Mouse (Mus musculus): ENCODE data around the gene Klf1. TPM values are rescaled to one million over a fixed set of nuclear protein-coding genes. Genes with fewer than 3 reads are reported as not detected.
A peak's percentile ranks its signal among the peaks of the same experiment; 100 is the strongest.
"Not testable (repeated sequence)": the region's sequence is repeated elsewhere in the genome, so short reads cannot be mapped to it uniquely, and the experiment has no call there.

Klf1 gene
- polyA plus RNA-seq, 1 experiment from 2014 or later = 0.39 TPM

- 1% methylated on average over 62 of the region's 68 CpGs for WGBS
- Histone ChIP-seq H3K9me3 (ENCODE audit: control insufficient read depth, low read length) (no peaks in the 10 kb centered on the region), H3K4me1 (ENCODE audit: control insufficient read depth, insufficient read depth, low read depth, low read length) (peaks cover 10% of the 10 kb centered on the region), H3K9ac (ENCODE audit: low read depth, low read length) (peak overlapping the region; percentile 74), H3K27me3 (replicated peaks; ENCODE audit: control insufficient read depth, insufficient read depth, low read length) (0 out of 2 replicates have a peak, but pooled peaks cover 5% of the 10 kb centered on the region), H3K4me2 (ENCODE audit: low read length) (peak overlapping the region; percentile 98), H3K36me3 (ENCODE audit: control insufficient read depth, insufficient read depth, low read length) (no peaks in the 10 kb centered on the region), H3K27ac (ENCODE audit: low read depth, low read length) (0 out of 2 replicates have a peak overlapping the region, but pooled peaks have one; percentile 5), H3K4me3 (ENCODE audit: low read length) (peak overlapping the region; percentile 54)
- peak; percentile 87 for ATAC-seq
Measured at GRCm38 (mm10) chr8:84902920-84903661, 1.4 kb downstream of the Klf1 start.

- H3K27me3 ChIP-seq (replicated peaks; ENCODE audit: control insufficient read depth, insufficient read depth, low read length) = 0 out of 2 replicates have a peak, but pooled peaks cover 5% of the 10 kb centered on the region
- H3K4me2 ChIP-seq (ENCODE audit: low read length) = no peak overlapping the region
- no peak overlapping the region for H3K9ac ChIP-seq (ENCODE audit: low read depth, low read length)
- H3K4me1 ChIP-seq (ENCODE audit: control insufficient read depth, insufficient read depth, low read depth, low read length) = peaks cover 18% of the 10 kb centered on the region
- H3K4me3 ChIP-seq (ENCODE audit: low read length) = no peak overlapping the region
- H3K9me3 ChIP-seq (ENCODE audit: control insufficient read depth, low read length) = no peaks in the 10 kb centered on the region
- ATAC-seq = no peak
- no peak overlapping the region for H3K27ac ChIP-seq (ENCODE audit: low read depth, low read length)
- 91% methylated on average over 7 of the region's 7 CpGs for WGBS
- H3K36me3 ChIP-seq (ENCODE audit: control insufficient read depth, insufficient read depth, low read length) = no peaks in the 10 kb centered on the region
Measured at GRCm38 (mm10) chr8:84904351-84904750, 2.6 kb downstream of the Klf1 start.

GRCm38 (mm10) chr8:84907037-84907436 lies 5.3 kb downstream of the Klf1 start:
- 93% methylated on average over 9 of the region's 9 CpGs for WGBS
- H3K4me1 ChIP-seq (ENCODE audit: control insufficient read depth, insufficient read depth, low read depth, low read length) = peaks cover 18% of the 10 kb centered on the region
- H3K9ac ChIP-seq (ENCODE audit: low read depth, low read length) = no peak overlapping the region
- 0 out of 2 replicates have a peak, but pooled peaks cover 5% of the 10 kb centered on the region for H3K27me3 ChIP-seq (replicated peaks; ENCODE audit: control insufficient read depth, insufficient read depth, low read length)
- peaks cover 12% of the 10 kb centered on the region; the same call in 1 of the 2 replicates for H3K36me3 ChIP-seq (ENCODE audit: control insufficient read depth, insufficient read depth, low read length)
- H3K4me2 ChIP-seq (ENCODE audit: low read length) = no peak overlapping the region
- H3K27ac ChIP-seq (ENCODE audit: low read depth, low read length) = no peak overlapping the region
- H3K4me3 ChIP-seq (ENCODE audit: low read length) = no peak overlapping the region
- ATAC-seq = no peak
- no peaks in the 10 kb centered on the region for H3K9me3 ChIP-seq (ENCODE audit: control insufficient read depth, low read length)

- Histone ChIP-seq H3K27me3 (replicated peaks; ENCODE audit: control insufficient read depth, insufficient read depth, low read length) (peaks cover 5% of the 10 kb centered on the region; the same call in 1 of the 2 replicates), H3K4me3 (ENCODE audit: low read length) (no peak overlapping the region), H3K9me3 (ENCODE audit: control insufficient read depth, low read length) (no peaks in the 10 kb centered on the region), H3K4me2 (ENCODE audit: low read length) (no peak overlapping the region), H3K9ac (ENCODE audit: low read depth, low read length) (no peak overlapping the region), H3K4me1 (ENCODE audit: control insufficient read depth, insufficient read depth, low read depth, low read length) (peaks cover 17% of the 10 kb centered on the region), H3K27ac (ENCODE audit: low read depth, low read length) (no peak overlapping the region), H3K36me3 (ENCODE audit: control insufficient read depth, insufficient read depth, low read length) (peaks cover 15% of the 10 kb centered on the region)
- no peak for ATAC-seq
- WGBS = 80% methylated on average over 8 of the region's 8 CpGs
Measured at GRCm38 (mm10) chr8:84907493-84907892, 5.8 kb downstream of the Klf1 start.

GRCm38 (mm10) chr8:84907979-84908378 lies 6.3 kb downstream of the Klf1 start:
- not testable (repeated sequence) for H3K9me3 ChIP-seq (ENCODE audit: control insufficient read depth, low read length); H3K9ac ChIP-seq (ENCODE audit: low read depth, low read length); H3K27me3 ChIP-seq (replicated peaks; ENCODE audit: control insufficient read depth, insufficient read depth, low read length); ATAC-seq; H3K27ac ChIP-seq (ENCODE audit: low read depth, low read length)
- H3K4me2 ChIP-seq (ENCODE audit: low read length) = peak overlapping the region; percentile 59
- H3K4me1 ChIP-seq (ENCODE audit: control insufficient read depth, insufficient read depth, low read depth, low read length) = peaks cover 14% of the 10 kb centered on the region
- H3K36me3 ChIP-seq (ENCODE audit: control insufficient read depth, insufficient read depth, low read length) = peaks cover 20% of the 10 kb centered on the region
- WGBS = 22% methylated on average over 6 of the region's 7 CpGs
- peak overlapping the region; percentile 43; the same call in 1 of the 2 replicates for H3K4me3 ChIP-seq (ENCODE audit: low read length)

DNA sequence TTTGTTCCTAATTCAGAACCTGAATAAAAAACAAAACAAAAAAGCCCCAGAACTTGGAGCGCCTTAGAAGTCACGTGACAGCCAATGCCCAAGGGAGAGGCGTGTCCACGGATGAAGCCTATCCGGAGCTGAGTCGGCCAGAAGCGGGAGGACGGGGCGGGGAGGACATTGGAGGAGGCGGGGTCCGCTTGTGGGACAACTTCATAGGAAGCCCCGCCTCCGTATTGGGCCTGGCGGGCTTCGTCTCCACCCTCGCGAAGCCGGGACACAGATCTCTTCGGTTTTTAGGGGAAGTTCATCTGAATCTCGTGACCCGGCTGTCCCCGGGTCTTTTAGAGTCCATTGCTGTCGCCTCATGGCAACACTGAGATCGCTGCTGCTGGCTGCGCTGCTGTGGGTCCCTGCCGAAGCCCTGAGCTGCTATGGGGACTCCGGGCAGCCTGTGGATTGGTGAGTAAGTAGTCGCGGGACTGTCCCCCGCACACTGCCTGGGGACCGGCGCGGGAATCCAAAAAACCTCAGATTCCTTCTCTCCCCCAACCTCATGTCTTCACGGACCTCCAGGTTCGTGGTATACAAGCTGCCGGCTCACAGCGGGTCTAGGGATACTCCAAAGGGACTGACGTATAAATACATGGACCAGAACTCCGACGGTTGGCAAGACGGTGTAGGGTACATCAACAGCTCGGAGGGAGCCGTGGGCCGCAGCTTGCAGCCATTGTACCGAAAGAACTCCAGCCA lies 6.9 kb downstream of the Klf1 start, which contains the start of gene Dnase2a:
Gene Dnase2a, plus strand, starts transcription at position 140 of the 741 bp plus-strand sequence.
- Histone ChIP-seq H3K9me3 (ENCODE audit: control insufficient read depth, low read length) (no peaks in the 10 kb centered on the region), H3K36me3 (ENCODE audit: control insufficient read depth, insufficient read depth, low read length) (peaks cover 22% of the 10 kb centered on the region), H3K4me1 (ENCODE audit: control insufficient read depth, insufficient read depth, low read depth, low read length) (peaks cover 11% of the 10 kb centered on the region), H3K9ac (ENCODE audit: low read depth, low read length) (peak within 1 kb of the TSS; percentile 60), H3K4me2 (ENCODE audit: low read length) (peak within 1 kb of the TSS; percentile 59), H3K27ac (ENCODE audit: low read depth, low read length) (no peak within 1 kb of the TSS), H3K4me3 (ENCODE audit: low read length) (peak within 1 kb of the TSS; percentile 43), H3K27me3 (replicated peaks; ENCODE audit: control insufficient read depth, insufficient read depth, low read length) (peaks cover 5% of the 10 kb centered on the region; the same call in 1 of the 2 replicates)
- WGBS = 2% methylated on average over 45 of the region's 45 CpGs
- peak; percentile 83 for ATAC-seq

DNA sequence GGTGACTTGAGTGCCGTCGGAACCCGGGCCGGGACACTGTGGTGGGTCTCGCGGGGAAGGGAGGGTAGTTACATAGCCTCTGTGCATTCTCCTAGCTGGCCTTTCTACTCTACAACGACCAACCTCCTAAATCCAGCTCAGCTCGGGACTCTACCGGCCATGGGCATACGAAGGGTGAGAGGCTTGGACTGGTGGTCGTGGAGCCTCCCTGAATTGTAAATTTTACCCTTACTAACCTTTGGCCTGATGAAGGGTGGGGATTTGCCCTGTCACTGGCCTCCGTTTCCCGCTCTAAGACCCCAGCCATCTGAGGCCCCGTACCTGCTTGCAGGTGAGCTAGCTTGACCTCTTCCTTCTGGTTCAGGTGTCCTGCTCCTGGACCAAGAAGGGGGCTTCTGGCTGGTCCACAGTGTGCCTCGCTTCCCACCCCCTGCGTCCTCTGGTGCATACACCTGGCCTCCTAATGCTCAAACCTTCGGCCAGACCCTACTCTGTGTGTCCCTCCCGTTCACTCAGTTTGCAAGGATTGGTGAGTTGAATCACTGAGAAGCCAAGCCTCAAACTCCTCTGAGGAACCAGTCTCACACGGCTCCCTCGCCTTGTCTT lies 7.5 kb downstream of the Klf1 start:
- no peaks in the 10 kb centered on the region for H3K9me3 ChIP-seq (ENCODE audit: control insufficient read depth, low read length)
- peaks cover 10% of the 10 kb centered on the region; the same call in 1 of the 2 replicates for H3K4me1 ChIP-seq (ENCODE audit: control insufficient read depth, insufficient read depth, low read depth, low read length)
- H3K4me2 ChIP-seq (ENCODE audit: low read length) = peak overlapping the region; percentile 59
- WGBS = 46% methylated on average over 20 of the region's 20 CpGs
- H3K9ac ChIP-seq (ENCODE audit: low read depth, low read length) = peak overlapping the region; percentile 60
- H3K27me3 ChIP-seq (replicated peaks; ENCODE audit: control insufficient read depth, insufficient read depth, low read length) = peaks cover 1% of the 10 kb centered on the region; the same call in 1 of the 2 replicates
- H3K27ac ChIP-seq (ENCODE audit: low read depth, low read length) = no peak overlapping the region
- peaks cover 26% of the 10 kb centered on the region for H3K36me3 ChIP-seq (ENCODE audit: control insufficient read depth, insufficient read depth, low read length)
- peak overlapping the region; percentile 43 for H3K4me3 ChIP-seq (ENCODE audit: low read length)
- peak; percentile 21; the same call in 1 of the 2 replicates for ATAC-seq

GRCm38 (mm10) chr8:84909949-84910348 lies 8.2 kb downstream of the Klf1 start:
- H3K9ac ChIP-seq (ENCODE audit: low read depth, low read length) = no peak overlapping the region
- H3K9me3 ChIP-seq (ENCODE audit: control insufficient read depth, low read length) = no peaks in the 10 kb centered on the region
- no peak for ATAC-seq
- H3K4me2 ChIP-seq (ENCODE audit: low read length) = no peak overlapping the region
- no peak overlapping the region for H3K27ac ChIP-seq (ENCODE audit: low read depth, low read length)
- no peak overlapping the region for H3K4me3 ChIP-seq (ENCODE audit: low read length)
- H3K27me3 ChIP-seq (replicated peaks; ENCODE audit: control insufficient read depth, insufficient read depth, low read length) = no peaks in the 10 kb centered on the region; the same call in 1 of the 2 replicates
- peaks cover 33% of the 10 kb centered on the region for H3K36me3 ChIP-seq (ENCODE audit: control insufficient read depth, insufficient read depth, low read length)
- H3K4me1 ChIP-seq (ENCODE audit: control insufficient read depth, insufficient read depth, low read depth, low read length) = peaks cover 10% of the 10 kb centered on the region; the same call in 1 of the 2 replicates
- 90% methylated on average over 5 of the region's 5 CpGs for WGBS

Data from hindbrain, embryonic 16.5 days (tissue).